Mouse (Mus musculus) spleen, adult 18-20 months (tissue): ENCODE measurements at regions not wholly inside any gene's neighbourhood (a gene's known extent, or its start where the extent isn't known, plus 50 kb on each side); places are given as distances from the start of the nearest gene placed in this dataset.

ENCODE experiments used
- DNase-seq, 2 experiments: peaks; one replicate each; pipeline ENCODE4 v3.0.0; 2022; ENCODE audit warnings: mixed read lengths in 2 of 2

- DNase-seq = no peak
Observed at GRCm38 (mm10) chr13:6191186-6191914, 330.1 kb downstream of the Klf6 start.

GRCm38 (mm10) chr13:6191915-6192295 lies 330.6 kb downstream of the Klf6 start:
- DNase-seq = no peak

GRCm38 (mm10) chr13:6196690-6197089 lies 335.4 kb downstream of the Klf6 start:
- no peak for DNase-seq

GRCm38 (mm10) chr13:6199107-6199506 lies 337.8 kb downstream of the Klf6 start:
- no peak for DNase-seq

GRCm38 (mm10) chr13:6201516-6201915 lies 340.2 kb downstream of the Klf6 start:
- no peak for DNase-seq

GRCm38 (mm10) chr13:6204801-6205200 lies 343.1 kb upstream of the Pitrm1 start:
- DNase-seq = no peak

GRCm38 (mm10) chr13:6212550-6212949 lies 335.4 kb upstream of the Pitrm1 start:
- DNase-seq = no peak

GRCm38 (mm10) chr13:6214189-6214588 lies 333.8 kb upstream of the Pitrm1 start:
- no peak for DNase-seq

GRCm38 (mm10) chr13:6226087-6226643 lies 321.8 kb upstream of the Pitrm1 start:
- DNase-seq = no peak

GRCm38 (mm10) chr13:6228278-6228677 lies 319.7 kb upstream of the Pitrm1 start:
- DNase-seq = no peak

- DNase-seq = no peak
Observed at GRCm38 (mm10) chr13:6235394-6235793, 312.6 kb upstream of the Pitrm1 start.

GRCm38 (mm10) chr13:6236503-6236902 lies 311.4 kb upstream of the Pitrm1 start:
- no peak for DNase-seq

- DNase-seq = no peak
Observed at GRCm38 (mm10) chr13:6237201-6237600, 310.7 kb upstream of the Pitrm1 start.

GRCm38 (mm10) chr13:6240855-6241254 lies 307.1 kb upstream of the Pitrm1 start:
- no peak for DNase-seq

- DNase-seq = no peak
Observed at GRCm38 (mm10) chr13:6241472-6242123, 306.4 kb upstream of the Pitrm1 start.

- no peak for DNase-seq
Observed at GRCm38 (mm10) chr13:6250106-6250505, 297.8 kb upstream of the Pitrm1 start.

- DNase-seq = no peak
Observed at GRCm38 (mm10) chr13:6251025-6251862, 296.7 kb upstream of the Pitrm1 start.

GRCm38 (mm10) chr13:6252100-6252499 lies 295.8 kb upstream of the Pitrm1 start:
- DNase-seq = no peak

- DNase-seq = no peak
Observed at GRCm38 (mm10) chr13:6255303-6255702, 292.6 kb upstream of the Pitrm1 start.

GRCm38 (mm10) chr13:6255728-6256496 lies 292.0 kb upstream of the Pitrm1 start:
- DNase-seq = no peak

- DNase-seq = no peak
Observed at GRCm38 (mm10) chr13:6258456-6258855, 289.5 kb upstream of the Pitrm1 start.

- DNase-seq = no peak
Observed at GRCm38 (mm10) chr13:6260321-6260865, 287.6 kb upstream of the Pitrm1 start.
